Mouse (Mus musculus) kidney, embryonic 14.5 days (tissue): ENCODE measurements around the gene 5330417C22Rik. TPM values are rescaled to one million over a fixed set of nuclear protein-coding genes. Genes with fewer than 3 reads are reported as not detected.
"Not testable (repeated sequence)": the region's sequence is repeated elsewhere in the genome, so short reads cannot be mapped to it uniquely, and the experiment has no call there.

Source experiments
- ATAC-seq: fragments of 200-750 bp; cut with Nextera tagmentation; 2 replicates; pipeline ENCODE4 v1.8.0; 2017; ENCODE audit warnings: moderate number of reproducible peaks, mild to moderate bottlenecking, moderate TSS enrichment, moderate library complexity; ENCODE audit not compliant: low FRiP score, low TSS enrichment
- H3K27ac ChIP-seq: fragments of 300-500 bp; sonication (generic); 2 replicates; pipeline ENCODE4 v1.5.1; 2014; ENCODE audit warnings: low read depth, mild to moderate bottlenecking, low read length, moderate library complexity, mixed read lengths
- H3K27me3 ChIP-seq: fragments of 300-500 bp; sonication (generic); 2 replicates; pipeline ENCODE4 v1.6.1; 2014; ENCODE audit warnings: mild to moderate bottlenecking, low read length; ENCODE audit not compliant: control insufficient read depth, insufficient read depth
- H3K36me3 ChIP-seq: fragments of 300-500 bp; sonication (generic); 2 replicates; pipeline ENCODE4 v1.6.1; 2014; ENCODE audit warnings: low read length, mixed read lengths; ENCODE audit not compliant: control insufficient read depth, insufficient read depth
- H3K4me1 ChIP-seq: fragments of 300-500 bp; sonication (generic); 2 replicates; pipeline ENCODE4 v1.6.1; 2014; ENCODE audit warnings: low read length, mixed read lengths; ENCODE audit not compliant: control insufficient read depth, insufficient read depth
- H3K4me2 ChIP-seq: fragments of 300-500 bp; sonication (generic); replicated peaks from 2 replicates; pipeline ENCODE4 v1.6.1; 2014; ENCODE audit warnings: low read depth, mild to moderate bottlenecking, low read length
- H3K4me3 ChIP-seq: fragments of 300-500 bp; sonication (generic); 2 replicates; pipeline ENCODE4 v1.5.1; 2014; ENCODE audit warnings: mild to moderate bottlenecking, low read length
- H3K9ac ChIP-seq: fragments of 300-500 bp; sonication (generic); 2 replicates; pipeline ENCODE4 v1.6.1; 2014; ENCODE audit warnings: low read depth, mild to moderate bottlenecking, low read length, moderate library complexity
- H3K9me3 ChIP-seq: fragments of 300-500 bp; sonication (generic); 2 replicates; pipeline ENCODE4 v1.6.1; 2016; ENCODE audit warnings: low read length; ENCODE audit not compliant: control insufficient read depth
- WGBS: fragments of 180-500 bp; shearing (Covaris S2); extraction: QIAGEN DNeasy Blood & Tissue Kit; methylation state at CpG from one replicate; pipeline ENCODE4 v1.1.7; 2014; 5-methylcytosine and 5-hydroxymethylcytosine counted together
- polyA plus RNA-seq: library from polyadenylated mRNA; unstranded; fragments of >200 nt; fragmentation: Nextera tagmentation; extraction: Ambion mirVana; gene quantifications from 2 replicates; pipeline ENCODE4 v1.2.1, GENCODE M21; 2014

The 5330417C22Rik gene
- 0.59 and 2.0 TPM in 2 replicates for polyA plus RNA-seq

DNA sequence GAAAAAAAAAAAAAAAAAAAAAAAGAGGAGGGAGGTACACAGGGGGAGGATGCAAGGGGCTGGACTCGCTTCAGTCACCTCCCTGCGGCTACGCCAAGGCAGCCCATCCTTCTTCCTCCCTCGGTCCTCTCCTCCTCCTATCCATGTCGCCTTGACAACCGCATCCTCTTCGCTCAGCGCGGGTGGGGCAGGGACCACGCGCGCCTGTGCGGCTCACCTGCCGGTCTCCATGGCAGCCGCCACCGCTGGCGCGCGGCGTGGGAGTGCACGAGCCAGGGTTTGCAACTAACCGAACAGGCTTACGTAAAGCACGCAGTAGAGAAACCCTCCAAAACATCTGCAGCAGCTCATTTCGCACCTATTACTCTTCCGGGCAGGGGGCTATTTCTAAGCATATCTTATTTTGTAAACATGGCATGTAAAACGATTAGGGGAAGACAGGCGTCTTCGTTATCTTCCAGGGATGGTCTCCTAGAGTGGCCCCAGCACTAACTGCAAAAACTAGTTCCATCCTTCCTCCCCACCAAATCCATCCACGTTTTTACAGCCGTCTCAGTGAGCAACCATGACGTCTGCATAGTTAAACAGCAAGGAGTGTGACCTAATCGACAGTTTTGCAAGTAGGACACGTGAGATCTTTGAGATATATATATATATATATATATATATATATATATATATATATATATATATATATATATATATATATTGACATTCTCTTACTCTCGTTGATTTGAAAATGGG is at the start of gene 5330417C22Rik:
TSS of gene 5330417C22Rik (minus strand) at position 20 of the 744 bp plus-strand sequence.
- WGBS, result 2% methylated on average over 35 of the region's 35 CpGs
- no peaks in the 10 kb centered on the region for H3K4me1 ChIP-seq
- peak within 1 kb of the TSS; percentile 59 for H3K4me2 ChIP-seq
- ATAC-seq, result peak; percentile 82
- H3K27ac ChIP-seq, result no peak within 1 kb of the TSS
- H3K27me3 ChIP-seq, result peaks cover 21% of the 10 kb centered on the region
- peak within 1 kb of the TSS; percentile 39 for H3K4me3 ChIP-seq
- no peaks in the 10 kb centered on the region for H3K36me3 ChIP-seq
- H3K9ac ChIP-seq, result no peak within 1 kb of the TSS
- no peaks in the 10 kb centered on the region for H3K9me3 ChIP-seq

- Histone ChIP-seq H3K27me3 (no peaks in the 10 kb centered on the region), H3K4me2 (no peak overlapping the region), H3K27ac (no peak overlapping the region), H3K4me3 (no peak overlapping the region), H3K4me1 (no peaks in the 10 kb centered on the region), H3K36me3 (peaks cover 6% of the 10 kb centered on the region; the same call in 1 of the 2 replicates), H3K9ac (no peak overlapping the region), H3K9me3 (no peaks in the 10 kb centered on the region)
- 90% methylated on average over 4 of the region's 4 CpGs for WGBS
- ATAC-seq, result no peak
Observed at GRCm38 (mm10) chr3:108584580-108584979, 48.2 kb upstream of the 5330417C22Rik start.

DNA sequence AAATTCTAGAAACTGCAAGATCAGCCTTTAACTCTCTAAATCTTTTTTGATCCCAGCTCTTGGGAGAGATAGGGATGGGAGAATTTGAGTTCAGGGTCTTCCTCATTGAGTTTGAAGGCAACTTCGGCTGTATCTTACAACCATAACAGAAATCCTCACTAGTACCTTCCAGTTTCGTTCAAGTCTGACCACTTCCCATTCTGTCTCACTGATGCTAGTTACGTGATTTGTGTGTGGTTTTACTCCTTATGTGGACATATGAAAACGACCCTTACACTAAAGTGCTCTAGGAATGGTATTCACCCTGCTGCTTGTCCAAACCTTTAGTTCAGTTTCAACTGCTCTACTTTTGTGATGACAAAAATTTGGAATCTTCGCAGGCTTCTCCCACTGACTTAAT is 37.7 kb upstream of the 5330417C22Rik start:
- WGBS, result 79% methylated on average over 5 of the region's 5 CpGs
- Histone ChIP-seq H3K27me3 (no peaks in the 10 kb centered on the region), H3K36me3 (no peaks in the 10 kb centered on the region), H3K4me3 (no peak overlapping the region), H3K9me3 (no peaks in the 10 kb centered on the region), H3K9ac (no peak overlapping the region), H3K4me1 (peaks cover 16% of the 10 kb centered on the region), H3K4me2 (no peak overlapping the region), H3K27ac (no peak overlapping the region)
- no peak for ATAC-seq

- peak overlapping the region; percentile 62 for H3K4me3 ChIP-seq
- 42% methylated on average over 18 of the region's 18 CpGs for WGBS
- H3K9me3 ChIP-seq, result no peaks in the 10 kb centered on the region
- no peak for ATAC-seq
- H3K27me3 ChIP-seq, result no peaks in the 10 kb centered on the region
- peaks cover 16% of the 10 kb centered on the region for H3K4me1 ChIP-seq
- H3K9ac ChIP-seq, result peak overlapping the region; percentile 68
- no peak overlapping the region for H3K27ac ChIP-seq
- H3K36me3 ChIP-seq, result no peaks in the 10 kb centered on the region
- peak overlapping the region; percentile 56 for H3K4me2 ChIP-seq
Observed at GRCm38 (mm10) chr3:108572309-108573010, 36.1 kb upstream of the 5330417C22Rik start.

GRCm38 (mm10) chr3:108571443-108572294 is 35.3 kb upstream of the 5330417C22Rik start, which contains the start of gene Taf13:
Taf13 (plus strand) TSS chr3:108571698.
- H3K36me3 ChIP-seq, result no peaks in the 10 kb centered on the region
- H3K4me1 ChIP-seq, result peaks cover 16% of the 10 kb centered on the region
- peak; percentile 99 for ATAC-seq
- H3K4me2 ChIP-seq, result peak within 1 kb of the TSS; percentile 56
- no peaks in the 10 kb centered on the region for H3K9me3 ChIP-seq
- under 1% methylated on average over 42 of the region's 42 CpGs for WGBS
- H3K27ac ChIP-seq, result no peak within 1 kb of the TSS
- peak within 1 kb of the TSS; percentile 62 for H3K4me3 ChIP-seq
- peak within 1 kb of the TSS; percentile 68 for H3K9ac ChIP-seq
- H3K27me3 ChIP-seq, result no peaks in the 10 kb centered on the region

DNA sequence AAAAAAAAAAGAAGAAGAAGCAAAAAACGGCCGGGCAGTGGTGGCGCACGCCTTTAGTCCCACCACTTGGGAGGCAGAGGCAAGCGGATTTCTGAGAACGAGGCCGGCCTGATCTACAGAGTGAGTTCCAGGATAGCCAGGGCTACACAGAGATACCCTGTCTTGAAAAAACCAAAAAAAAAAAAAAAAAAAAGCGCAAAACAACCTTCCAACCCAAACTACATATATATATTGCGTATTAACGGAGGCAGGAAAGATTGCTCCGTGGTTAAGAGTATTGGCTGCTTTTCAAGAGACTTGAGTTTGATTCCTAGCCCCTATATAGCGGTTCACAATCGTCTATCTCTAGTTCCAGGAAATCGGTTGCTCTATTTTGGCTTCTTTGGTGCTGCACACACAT is 34.5 kb upstream of the 5330417C22Rik start:
- no peak for ATAC-seq
- Histone ChIP-seq H3K4me2 (peak overlapping the region; percentile 39), H3K36me3 (no peaks in the 10 kb centered on the region), H3K27ac (no peak overlapping the region), H3K9ac (no peak overlapping the region), H3K4me3 (peak overlapping the region; percentile 62; the same call in 1 of the 2 replicates), H3K4me1 (peaks cover 16% of the 10 kb centered on the region), H3K27me3 (no peaks in the 10 kb centered on the region), H3K9me3 (no peaks in the 10 kb centered on the region)
- WGBS, result 86% methylated on average over 14 of the region's 14 CpGs

DNA sequence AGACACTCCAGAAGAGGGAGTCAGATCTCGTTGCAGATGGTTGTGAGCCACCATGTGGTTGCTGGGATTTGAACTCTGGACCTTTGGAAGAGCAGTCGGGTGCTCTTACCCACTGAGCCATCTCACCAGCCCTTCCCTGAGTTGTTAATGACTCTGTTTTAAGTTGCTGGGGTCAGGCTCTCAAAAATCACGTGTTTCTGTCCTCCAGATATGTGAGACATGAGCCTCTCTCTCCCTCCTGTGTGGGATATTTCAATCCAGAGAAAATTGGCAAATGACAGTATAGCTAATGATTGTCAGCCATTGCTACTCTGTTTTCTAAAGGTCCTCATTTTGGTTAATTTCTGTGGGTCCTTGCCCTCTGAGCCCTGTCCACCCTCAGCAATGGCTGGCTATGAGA is 33.3 kb upstream of the 5330417C22Rik start:
- not testable (repeated sequence) for H3K27ac ChIP-seq, H3K4me2 ChIP-seq, ATAC-seq, H3K4me3 ChIP-seq, H3K9ac ChIP-seq, H3K27me3 ChIP-seq, H3K36me3 ChIP-seq, H3K9me3 ChIP-seq
- peaks cover 16% of the 10 kb centered on the region for H3K4me1 ChIP-seq
- 62% methylated on average over 3 of the region's 3 CpGs for WGBS

GRCm38 (mm10) chr3:108567990-108568877 is 31.9 kb upstream of the 5330417C22Rik start:
- no peak overlapping the region for H3K27ac ChIP-seq
- H3K9me3 ChIP-seq, result no peaks in the 10 kb centered on the region
- no peak overlapping the region for H3K4me3 ChIP-seq
- no peaks in the 10 kb centered on the region for H3K27me3 ChIP-seq
- H3K36me3 ChIP-seq, result no peaks in the 10 kb centered on the region
- 58% methylated on average over 15 of the region's 15 CpGs for WGBS
- peaks cover 10% of the 10 kb centered on the region for H3K4me1 ChIP-seq
- ATAC-seq, result no peak
- no peak overlapping the region for H3K4me2 ChIP-seq
- H3K9ac ChIP-seq, result no peak overlapping the region
